Mouse (Mus musculus): ENCODE data around the gene Ugt2a2.

- TF ChIP-seq CTCF (IDR thresholded peaks at IDR 0.05; ENCODE audit: borderline replicate concordance, insufficient read depth, low read depth, low read length) (no peak), POLR2A (IDR thresholded peaks at IDR 0.05; ENCODE audit: borderline replicate concordance, insufficient read depth, low read length) (no peak)
Observed at GRCm38 (mm10) chr5:87498936-87499335, 16.9 kb upstream of the Ugt2a2 start.

Measured in cerebellum, adult 2 months (tissue).